Mouse (Mus musculus) urinary bladder, postnatal 25 days (tissue): ENCODE measurements at regions not wholly inside any gene's neighbourhood (a gene's known extent, or its start where the extent isn't known, plus 50 kb on each side); places are given as distances from the start of the nearest gene placed in this dataset.

Source experiments
- DNase-seq: peaks from one replicate; pipeline ENCODE4 v3.0.0; 2022; ENCODE audit warnings: low spot score

DNA sequence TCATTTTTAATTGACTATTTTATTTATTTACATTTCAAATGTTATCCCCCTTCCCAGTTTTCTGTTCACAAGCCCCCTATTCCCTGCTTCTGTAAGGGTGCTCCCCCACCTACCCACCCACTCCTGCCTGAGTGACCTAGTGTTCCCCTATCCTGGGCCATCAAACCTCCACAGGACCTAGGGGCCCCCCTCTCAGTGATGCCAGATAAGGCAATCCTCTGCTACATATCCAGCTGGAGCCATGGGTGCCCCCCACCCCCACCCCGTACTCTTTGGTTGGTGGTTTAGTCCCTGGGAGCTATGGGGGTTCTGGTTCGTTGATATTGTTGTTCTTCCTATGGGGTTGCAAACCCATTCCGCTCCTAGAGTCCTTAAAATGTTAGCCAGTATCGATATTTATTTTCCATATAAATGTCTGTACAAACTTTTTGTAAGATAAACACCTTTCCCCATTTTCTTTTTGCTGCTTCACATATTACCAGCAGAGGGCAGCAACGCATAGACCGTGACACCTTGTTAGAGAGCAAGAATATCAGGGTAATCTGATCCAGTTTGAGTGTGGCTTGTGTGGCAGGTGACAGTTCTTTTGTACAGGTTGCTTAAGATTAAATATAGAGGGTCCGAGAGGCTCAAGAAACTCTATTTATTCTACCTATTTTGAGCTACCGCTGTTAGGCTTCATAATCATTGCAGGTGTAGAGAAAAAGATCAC lies 177.2 kb upstream of the Scn7a start:
- DNase-seq, result peak; percentile 3

- DNase-seq, result no peak
Measured at GRCm38 (mm10) chr2:66941188-66941587, 156.5 kb upstream of the Scn7a start.

DNA sequence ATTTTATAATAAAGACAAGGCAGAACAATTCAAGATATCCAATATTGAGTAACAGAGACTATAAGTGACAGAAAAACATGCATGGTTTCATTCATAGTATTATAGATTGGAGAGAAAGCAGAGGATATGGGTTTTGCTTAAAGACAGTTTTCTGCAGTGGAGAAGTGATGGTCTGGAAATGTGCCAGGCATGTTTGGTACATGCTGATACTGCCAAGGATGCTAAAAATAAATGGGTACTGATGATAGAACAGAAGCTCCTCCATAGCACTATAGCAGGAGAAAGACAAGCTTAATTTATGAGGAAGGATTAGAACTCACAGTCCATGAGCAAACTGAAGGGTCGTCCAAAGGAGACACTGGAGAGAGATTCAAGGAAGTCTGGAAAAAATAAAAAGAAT lies 113.3 kb upstream of the Scn7a start:
- DNase-seq, result no peak

GRCm38 (mm10) chr2:66867457-66868216 lies 82.9 kb upstream of the Scn7a start:
- no peak for DNase-seq
